Mouse (Mus musculus) thymus, adult 2 months (tissue): ENCODE results near the gene 2310022A10Rik.

Source experiments
- CTCF ChIP-seq: fragments of 200-500 bp; IDR thresholded peaks from 2 replicates; pipeline ENCODE4 v1.5.1; 2012; ENCODE audit warnings: mild to moderate bottlenecking, control low read depth, low read length, moderate library complexity, borderline replicate concordance; ENCODE audit not compliant: control insufficient read depth, poor library complexity, insufficient read depth; ENCODE audit errors: extremely low read depth
- POLR2A ChIP-seq: fragments of 200-500 bp; IDR thresholded peaks from 2 replicates; pipeline ENCODE4 v1.6.1; 2012; ENCODE audit warnings: mild to moderate bottlenecking, low read length, control low read depth, moderate library complexity; ENCODE audit not compliant: control insufficient read depth, poor library complexity, insufficient read depth; ENCODE audit errors: extremely low read depth

DNA sequence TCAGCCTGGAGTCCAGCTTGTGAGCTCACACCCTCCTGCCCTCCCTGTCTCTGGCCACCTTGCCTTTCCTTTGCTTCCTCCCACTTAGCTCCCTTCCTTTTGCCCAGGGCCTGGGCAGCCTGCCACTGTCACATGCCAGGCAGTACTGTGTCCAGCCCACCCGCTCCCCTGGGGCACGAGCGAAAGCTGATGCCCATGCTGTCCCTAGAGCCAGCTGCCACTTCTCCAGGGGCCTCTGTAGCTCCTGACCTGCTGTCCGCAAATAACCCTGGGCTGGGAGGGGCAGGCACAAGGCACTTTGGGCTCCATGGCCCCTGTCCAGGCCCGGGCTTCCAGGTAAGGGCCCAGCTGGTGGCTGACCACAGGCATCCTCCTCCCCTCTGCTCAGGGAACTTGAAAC is 54.5 kb downstream of the 2310022A10Rik start:
- TF ChIP-seq CTCF = no peak
- no peak for TF ChIP-seq POLR2A
